Mouse (Mus musculus): ENCODE measurements around the gene Atad3a.
A peak's percentile ranks its signal among the peaks of the same experiment; 100 is the strongest.
"Not testable (repeated sequence)": the region's sequence is repeated elsewhere in the genome, so short reads cannot be mapped to it uniquely, and the experiment has no call there.

Atad3a gene

DNA sequence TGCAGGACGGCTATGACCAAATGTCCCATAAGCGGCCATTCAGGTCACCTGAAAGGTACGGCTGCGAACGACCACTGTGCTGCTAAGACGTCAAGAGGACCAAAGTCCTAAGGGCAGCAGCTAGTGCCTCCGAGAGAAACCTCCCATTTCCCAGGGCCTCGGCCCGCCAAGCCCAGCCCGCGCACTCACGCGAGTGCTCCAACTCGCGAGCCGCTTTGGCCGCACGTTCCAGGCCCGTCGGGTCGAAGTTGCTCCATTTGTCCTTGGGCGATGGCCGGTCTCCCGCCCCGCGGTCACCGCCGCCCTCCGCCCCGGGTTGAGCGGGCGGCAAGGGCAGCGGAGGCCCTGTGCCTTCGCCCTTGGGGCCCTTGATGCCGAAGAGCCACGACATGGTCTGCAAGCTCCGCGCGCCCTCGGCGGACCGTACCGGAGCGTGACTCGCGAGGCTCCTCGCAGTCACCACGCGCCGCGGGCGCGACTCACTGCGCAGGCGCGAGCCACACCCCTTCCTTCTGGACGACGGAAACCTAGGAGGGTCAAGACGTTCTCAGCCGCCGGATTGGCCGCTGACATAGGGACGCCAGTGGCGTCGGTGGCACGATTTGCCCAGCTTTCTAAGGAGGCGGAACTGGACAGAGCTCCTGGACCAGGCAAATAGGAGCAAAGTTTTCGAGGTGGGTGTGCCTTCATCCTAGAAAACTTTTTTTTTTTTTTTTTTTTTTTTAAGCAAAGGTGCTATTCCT is at the start of gene Atad3a:
Gene Atad3a (minus strand): TSS at position 481 of the 743 bp plus-strand sequence.
- DNase-seq, result peak; percentile 97 to 98

DNA sequence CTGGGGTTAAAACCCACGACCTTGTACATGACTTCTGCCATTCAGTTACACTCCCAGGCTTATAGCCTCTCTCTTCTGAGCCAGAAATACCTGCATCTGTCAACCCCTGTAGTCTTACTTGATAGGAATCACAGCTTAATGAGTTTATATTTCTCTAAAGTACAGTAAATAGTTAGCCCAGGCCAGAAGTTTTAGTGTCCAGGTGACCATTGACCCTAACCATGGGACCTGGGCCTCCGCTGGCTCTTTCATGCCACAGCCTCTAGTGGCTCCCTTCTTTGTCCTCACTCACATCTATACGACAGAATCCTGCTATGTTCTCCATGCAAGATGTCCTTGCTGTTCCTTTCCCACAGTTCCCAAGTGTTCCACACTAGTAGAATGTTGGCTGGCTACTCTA is 46.9 kb upstream of the Atad3a start:
- no peak for DNase-seq

DNA sequence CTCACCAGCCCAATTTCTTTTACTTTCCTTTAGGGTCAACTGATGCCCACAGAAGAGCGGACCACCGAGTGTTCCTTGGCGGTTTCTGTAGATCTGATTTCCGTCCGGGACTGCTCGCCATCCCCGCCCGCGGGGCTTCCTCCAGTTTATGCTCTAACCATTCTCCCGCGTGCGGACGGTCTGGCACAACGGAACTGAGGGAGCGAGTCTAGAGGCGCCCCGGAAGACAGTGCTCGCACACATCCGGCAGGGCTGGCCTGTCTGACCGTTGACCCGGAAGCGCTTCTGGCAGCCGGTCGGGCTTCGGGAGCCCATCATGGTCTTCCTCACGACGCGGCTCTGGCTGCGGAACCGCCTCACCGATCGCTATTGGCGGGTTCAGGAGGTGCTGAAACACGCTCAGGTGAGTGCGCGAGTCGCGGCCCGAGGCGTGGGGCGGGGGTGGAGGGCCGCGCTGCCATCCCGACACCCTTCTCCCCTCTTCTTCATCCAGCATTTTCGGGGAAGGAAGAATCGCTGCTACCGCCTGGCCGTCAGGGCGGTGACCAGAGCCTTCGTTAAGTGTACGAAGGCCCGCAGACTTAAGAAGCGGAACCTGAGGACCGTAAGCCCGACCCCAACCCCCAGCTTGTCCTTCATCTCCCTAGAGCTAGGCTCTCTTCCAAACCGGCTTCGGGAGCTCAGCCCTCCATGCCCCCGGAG is 42.6 kb upstream of the Atad3a start:
- DNase-seq, result peak; percentile 94 to 95

DNA sequence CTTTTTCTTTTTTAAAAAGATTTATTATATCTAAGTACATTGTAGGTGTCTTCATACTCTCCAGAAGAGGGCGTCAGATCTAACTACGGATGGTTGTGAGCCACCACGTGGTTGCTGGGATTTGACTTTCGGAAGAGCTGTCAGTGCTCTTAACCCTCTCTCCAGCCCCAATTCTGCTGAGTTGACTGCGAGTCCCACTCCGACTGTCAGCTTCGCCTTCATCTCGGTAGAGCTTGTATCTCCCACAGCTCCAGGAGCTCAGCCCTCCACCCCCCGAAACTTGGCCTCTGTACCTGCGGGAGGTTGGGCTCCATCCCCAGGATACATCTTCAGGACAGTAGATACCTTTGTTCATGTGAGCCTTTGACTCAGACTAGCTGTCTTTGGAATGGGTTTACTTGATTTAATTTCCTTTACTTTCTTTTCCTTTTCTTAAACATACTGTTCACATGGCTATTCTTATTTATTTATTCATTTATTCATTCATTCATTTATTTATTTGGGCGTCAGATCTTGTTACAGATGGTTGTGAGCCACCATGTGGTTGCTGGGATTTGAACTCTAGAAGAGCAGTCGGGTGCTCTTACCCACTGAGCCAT is 41.9 kb upstream of the Atad3a start, which contains the start of gene Mrpl20:
Gene Mrpl20 (plus strand): TSS at position 138 of the 599 bp plus-strand sequence.
- DNase-seq, result no peak

DNA sequence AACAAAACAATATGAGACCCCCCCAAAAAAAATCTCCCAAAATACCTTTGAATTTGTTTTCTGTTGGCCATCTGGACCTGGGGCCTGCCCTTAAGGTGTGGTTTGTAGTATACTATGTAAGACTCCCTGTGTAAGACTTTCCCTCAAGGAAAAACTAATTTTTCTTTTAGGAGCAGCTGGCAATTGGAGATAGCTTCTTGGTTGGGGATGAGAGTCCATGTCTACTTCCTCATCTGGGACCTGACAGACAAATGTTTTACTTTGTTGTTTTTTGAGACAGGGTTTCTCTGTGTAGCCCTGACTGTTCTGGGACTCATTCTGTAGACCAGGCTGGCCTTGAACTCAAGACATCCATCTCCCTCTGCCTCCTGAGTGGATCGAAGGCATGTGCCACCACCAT is 41.2 kb upstream of the Atad3a start:
- DNase-seq, result no peak

DNA sequence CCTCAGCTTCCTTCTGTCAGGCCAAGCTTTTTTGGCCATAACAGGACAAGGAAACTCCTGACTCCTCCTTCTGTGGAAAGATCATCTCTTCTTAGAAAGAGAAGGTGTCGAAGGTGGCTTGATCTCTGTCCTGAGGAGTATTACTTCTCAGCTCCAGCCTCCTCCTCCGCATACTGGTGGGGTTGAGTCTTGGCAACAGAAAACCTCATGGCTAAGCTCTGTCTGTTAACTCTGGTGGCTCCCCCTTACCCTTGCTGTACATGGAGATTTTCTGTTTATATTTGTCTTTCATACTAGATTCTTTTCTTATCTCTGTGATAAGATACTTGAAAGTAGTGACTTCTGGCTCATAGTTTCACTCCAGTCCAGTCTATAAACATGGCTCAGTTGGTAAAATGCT is 32.8 kb upstream of the Atad3a start:
- no peak for DNase-seq

DNA sequence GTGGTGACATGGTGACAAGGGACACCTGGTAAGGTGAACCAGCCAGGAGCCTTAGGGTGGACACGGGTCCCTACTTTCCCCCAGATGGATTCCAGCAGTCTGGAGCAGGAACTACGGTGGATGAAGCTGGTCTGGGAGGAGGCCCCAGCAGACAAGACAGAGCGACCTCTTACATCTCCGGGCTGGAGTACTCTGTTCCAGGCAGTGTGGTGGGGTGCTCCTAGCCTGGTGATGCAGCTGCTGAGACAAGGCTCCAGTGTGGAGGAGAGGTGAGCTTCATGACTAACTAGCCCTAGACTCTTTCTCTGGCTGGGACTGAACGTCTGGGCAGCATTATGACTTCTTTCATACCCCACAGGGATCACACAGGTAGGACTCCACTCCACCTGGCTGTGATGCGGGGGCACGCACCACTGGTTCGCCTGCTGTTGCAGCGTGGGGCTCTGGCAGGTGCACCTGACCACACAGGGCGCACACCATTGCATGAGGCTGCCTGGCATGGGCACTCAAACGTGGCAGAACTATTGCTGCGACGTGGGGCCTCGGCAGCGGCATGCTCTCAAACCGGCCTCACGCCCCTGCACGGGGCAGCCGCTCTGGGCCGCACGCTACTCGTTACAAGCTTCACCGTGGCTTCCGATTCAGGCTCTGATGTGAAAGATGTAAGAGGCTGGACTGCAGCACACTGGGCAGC is 30.5 kb upstream of the Atad3a start:
- no peak for DNase-seq

DNA sequence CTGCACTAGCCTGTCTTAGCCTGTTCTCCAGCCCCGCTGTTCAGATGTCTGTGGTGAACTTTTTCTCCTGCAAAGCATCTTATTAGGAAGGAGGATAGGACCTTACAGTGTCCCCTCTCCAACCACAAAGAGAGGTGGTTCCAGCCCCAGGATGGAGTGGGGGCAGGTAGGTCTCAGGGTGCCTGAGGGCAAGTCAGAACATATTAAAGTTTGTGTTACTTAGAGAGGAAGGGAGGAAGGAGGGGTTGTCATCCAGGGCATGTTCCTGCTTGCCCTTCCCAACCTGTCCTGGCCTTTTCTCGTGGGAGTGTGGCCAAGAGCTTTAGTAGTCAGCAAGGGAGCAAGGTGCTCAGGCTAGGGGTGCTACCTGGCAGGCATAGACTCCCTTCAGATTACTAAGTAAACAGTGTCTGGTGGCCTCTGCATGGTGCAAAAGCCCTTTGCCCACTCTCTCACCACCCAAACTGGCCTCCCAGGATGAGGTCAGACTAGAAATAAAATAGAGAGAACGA is 29.8 kb upstream of the Atad3a start:
- DNase-seq, result peak in 1 of 2 experiments; percentile 57

DNA sequence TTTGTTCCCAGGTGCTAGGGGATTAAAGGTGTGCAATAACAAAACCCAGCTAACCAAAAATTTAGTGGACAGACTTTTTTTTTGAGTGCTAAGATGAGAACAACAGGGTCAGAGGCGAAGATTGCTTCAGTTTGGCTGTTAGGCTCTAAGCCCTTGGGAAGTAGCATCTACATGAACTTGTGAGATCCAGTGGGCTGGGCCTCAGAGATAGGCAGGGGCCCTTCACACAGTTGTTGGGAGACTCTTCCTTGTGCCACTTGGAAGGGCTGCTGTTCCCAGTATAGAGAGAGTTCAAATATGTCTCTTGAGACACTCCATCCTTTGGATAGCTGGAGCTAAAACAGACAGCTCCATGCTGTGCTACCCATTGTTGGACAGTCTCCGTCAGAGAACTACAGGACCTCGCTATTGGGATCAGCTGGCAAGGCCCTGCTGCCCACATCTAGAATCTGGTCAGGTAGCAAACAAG is 29.2 kb upstream of the Atad3a start, which contains the start of gene Ankrd65:
Gene Ankrd65 (plus strand): TSS at position 419 of the 469 bp plus-strand sequence.
- no peak for DNase-seq

DNA sequence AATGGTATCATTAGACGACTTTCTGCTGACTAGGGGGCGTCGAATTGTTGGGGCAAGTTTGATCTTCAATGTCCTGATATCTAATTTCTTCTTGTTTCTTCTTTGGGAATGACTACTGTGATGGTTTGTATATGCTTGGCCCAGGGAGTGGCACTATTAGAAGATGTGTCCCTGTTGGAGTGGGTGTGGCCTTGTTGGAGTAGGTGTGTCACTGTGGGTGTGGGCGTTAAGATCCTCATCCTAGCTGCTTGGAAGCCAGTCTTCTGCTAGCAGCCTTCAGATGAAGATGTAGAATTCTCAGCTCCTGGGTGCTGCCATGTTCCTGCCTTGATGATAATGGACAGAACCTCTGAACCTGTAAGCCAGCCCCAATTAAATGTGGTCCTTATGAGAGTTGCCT is 27.9 kb upstream of the Atad3a start:
- DNase-seq, result not testable (repeated sequence)

DNA sequence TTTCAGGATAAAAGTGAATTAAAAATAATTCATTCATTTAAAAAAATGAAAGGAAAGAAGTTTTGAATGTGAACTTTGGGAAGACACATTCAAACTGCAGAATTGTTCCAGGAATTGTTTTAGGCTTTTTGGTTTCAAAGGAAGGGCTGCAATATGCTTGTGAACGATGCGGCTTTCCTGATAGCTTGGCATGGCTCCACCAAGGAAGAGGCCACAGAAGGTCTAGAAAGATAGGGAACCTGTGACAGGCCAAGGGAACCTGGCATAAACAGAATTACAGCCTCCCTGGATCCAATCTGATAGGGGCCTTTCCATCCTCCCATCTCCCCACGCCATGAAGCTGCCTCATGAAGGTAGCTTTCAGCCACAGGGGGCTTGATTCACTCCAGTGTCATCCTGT is 27.4 kb upstream of the Atad3a start:
- no peak for DNase-seq

DNA sequence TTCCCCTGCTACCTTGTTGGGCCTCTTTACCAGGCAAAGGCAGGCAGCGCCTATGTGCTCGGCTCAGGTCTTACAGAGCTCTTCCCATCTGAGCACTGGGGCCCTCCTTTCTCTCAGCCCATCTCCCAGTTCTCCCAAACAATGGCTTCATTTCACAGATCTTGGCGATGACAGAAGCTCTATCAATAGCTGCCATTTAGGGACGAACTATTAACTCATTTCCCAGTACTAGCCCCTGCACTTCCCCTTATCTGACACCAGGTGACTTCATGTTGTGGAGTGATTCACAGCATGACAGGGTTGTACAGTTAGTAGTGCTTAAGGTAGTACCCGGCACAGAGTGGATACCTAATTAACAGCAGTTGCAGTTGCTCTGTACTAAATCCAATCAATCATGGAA is 24.9 kb upstream of the Atad3a start, which contains the start of gene Tmem88b:
Gene Tmem88b (minus strand): TSS at position 56 of the 400 bp plus-strand sequence.
- no peak for DNase-seq

DNA sequence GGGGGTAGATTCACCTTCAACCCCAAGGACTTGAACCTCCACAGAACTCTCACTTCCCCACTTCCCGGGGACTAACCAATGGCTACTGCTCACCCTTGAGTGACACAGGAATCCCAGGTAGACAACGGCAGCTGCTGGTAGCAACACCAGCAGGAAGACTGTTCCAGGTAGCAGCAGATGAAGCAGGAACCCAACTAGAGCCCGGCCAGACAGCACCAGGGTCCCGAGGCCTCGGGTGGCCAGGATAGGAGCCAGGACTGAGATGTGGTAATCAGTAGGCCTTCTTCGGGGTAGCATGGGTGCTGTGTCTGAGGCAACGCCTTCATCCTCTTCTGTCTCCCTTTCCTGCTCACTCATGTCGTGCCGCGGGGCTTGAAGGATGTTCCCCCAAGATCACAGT is 24.4 kb upstream of the Atad3a start:
- DNase-seq, result no peak

DNA sequence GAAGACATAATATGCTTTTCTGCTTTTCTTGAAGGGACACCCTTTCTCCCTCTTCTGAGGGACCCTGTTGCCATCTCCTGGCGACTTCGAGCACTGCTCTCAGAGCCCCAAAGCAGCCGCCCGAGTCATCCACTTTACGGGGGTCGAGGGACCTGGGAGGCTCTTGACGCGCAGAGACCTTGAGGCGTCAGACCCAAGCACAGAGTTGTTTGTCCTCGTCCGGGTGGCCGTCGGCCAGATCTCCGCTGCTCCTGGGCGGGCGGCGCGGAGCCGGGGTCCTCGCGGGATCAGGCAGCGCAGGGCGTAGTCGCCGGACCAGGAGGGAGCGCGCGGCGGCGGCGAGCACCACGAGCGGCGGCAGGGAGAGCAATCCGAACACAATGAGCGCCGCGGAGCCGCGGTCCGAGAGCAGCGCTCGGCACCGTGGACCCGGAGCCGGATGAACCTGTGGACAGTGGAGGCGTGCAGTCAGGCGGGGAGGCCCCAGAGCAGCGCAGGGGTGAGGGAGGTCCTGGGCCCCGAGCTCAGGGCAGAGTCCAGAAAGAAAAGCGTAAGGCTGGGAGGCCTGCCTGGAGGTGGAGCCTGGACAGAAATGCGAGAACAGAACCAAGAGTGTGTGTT is 23.3 kb upstream of the Atad3a start:
- peak; percentile 79 for DNase-seq

DNA sequence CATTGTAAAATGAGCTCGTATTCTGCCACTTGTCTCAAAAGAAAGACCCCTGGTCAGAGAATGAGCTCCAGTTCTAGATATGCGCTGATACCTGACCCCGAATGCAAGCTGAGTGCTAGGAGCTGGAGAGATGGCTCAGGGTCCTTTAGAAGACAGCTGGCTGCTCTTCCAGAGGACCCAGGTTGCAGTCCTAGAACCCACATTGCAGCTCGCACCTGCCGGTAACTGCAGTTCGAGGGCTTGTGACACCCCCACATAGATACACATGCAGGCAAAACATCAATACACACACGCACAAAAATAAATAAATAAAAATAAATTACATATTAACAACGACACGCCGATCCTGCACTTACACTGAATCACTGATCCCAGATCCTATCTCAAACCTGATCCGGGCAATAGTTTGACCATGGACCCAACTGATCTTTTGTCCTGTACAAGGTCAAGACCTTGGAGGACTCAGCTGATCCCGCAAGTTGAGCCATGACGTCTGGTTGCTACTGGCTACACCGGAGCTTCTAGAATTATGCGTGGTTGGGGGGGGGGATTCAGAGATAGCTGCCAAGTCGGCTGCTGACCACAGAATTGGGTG is 22.7 kb upstream of the Atad3a start:
- DNase-seq, result no peak

DNA sequence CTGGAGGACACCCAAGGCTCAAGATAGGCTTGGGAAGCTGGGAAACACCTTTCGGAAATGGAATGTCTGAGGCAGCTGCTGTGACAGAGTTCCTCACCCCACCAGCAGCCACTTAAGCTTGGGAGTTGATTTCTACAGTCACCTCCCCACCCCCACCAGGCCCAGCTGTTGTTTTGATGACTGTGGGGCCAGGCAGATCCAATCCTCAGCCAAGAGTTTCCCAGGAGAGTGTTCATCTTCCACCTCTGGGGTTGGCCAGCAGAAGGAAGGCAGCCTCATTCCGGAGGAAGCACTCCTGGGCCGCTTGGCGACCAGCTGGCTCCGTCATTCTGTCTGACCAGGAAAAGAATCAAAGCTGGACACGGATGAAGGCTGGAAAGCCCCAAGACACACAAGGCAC is 20.0 kb upstream of the Atad3a start:
- DNase-seq, result no peak

DNA sequence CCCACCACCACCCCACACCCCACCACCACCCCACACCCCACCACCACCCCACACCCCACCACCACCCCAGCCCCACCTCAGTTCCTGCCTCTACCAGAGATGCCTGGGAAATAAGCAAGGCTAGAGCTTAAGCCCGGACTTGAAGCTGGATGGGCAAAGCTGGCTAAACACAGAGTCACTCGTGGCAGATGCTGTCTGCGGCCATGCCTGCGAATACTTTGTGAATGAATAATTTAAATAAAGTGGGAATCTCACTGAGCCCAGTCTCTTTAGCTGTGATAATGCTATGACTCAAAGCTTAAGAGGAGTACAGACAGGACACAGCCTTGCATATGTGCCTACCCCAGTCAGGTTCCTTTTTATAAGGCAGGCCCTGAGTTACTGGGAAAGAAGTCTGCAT is 18.6 kb upstream of the Atad3a start:
- no peak for DNase-seq

DNA sequence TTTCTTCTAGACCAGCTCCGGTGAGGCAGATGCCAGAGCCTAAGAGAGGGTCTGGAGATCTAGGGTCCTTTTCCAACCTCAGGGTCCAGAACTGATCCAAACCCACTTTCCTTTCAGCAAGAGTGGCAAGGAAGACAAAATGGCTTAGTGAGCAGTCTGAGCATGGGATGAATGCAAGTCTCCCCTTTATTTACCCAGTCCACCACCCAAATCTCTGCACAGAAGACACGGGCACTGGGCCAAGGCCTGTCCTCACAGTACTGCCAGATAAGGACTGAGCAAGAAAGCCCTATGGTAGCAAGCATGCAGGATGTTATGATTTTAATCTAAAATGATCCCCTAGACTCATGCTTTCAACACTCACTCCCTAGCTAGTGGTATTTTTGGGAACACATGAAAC is 16.9 kb upstream of the Atad3a start:
- no peak for DNase-seq

DNA sequence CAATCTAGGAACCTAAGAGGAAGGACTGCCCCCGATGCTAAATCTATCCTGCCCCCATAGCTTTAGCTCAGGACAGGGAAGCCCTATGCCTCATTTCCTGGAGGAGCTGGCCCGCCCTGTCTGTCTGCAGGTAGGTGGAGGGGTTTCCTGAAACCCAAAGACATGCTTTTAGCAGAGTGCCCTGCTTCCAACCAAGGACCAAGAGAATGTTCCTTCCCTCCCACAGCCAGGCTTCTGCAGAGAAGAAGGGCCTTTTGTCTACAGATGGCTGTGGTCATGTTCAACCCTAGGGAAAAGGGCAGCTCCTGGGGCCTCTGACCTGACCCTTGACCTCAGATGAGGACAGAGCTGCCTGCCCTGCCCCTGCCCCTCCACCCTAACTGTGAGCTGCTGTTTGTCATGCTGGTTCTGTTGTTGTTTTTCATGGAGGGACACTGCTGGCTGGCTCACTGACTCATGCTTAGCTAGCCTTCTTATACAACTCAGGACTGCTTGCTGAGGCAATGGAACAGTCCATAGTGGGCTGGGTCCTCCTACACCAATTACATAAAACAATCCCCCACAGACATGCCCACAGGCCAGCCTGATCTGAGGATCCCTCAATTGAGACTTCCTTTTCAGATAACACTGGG is 15.9 kb upstream of the Atad3a start:
- no peak for DNase-seq

DNA sequence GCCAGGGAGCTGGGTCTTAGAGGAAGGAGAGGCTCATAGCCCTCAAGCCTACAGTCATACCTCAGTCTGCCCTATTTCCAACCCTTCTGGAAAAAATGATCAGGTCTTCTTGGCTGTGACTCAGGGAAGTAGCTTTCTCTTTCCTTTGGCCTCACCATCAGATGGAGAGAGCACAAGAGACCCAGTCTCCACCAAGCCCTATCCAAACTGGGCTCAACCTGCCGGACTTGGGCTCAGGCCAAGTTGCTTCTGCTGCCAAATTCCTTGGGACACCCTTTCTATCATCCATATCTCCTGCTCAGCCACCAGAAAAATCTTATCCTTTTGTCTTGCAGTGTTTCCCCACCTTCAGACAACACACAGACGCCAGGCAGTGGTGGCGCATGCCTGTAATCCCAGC is 15.0 kb upstream of the Atad3a start:
- no peak for DNase-seq

DNA sequence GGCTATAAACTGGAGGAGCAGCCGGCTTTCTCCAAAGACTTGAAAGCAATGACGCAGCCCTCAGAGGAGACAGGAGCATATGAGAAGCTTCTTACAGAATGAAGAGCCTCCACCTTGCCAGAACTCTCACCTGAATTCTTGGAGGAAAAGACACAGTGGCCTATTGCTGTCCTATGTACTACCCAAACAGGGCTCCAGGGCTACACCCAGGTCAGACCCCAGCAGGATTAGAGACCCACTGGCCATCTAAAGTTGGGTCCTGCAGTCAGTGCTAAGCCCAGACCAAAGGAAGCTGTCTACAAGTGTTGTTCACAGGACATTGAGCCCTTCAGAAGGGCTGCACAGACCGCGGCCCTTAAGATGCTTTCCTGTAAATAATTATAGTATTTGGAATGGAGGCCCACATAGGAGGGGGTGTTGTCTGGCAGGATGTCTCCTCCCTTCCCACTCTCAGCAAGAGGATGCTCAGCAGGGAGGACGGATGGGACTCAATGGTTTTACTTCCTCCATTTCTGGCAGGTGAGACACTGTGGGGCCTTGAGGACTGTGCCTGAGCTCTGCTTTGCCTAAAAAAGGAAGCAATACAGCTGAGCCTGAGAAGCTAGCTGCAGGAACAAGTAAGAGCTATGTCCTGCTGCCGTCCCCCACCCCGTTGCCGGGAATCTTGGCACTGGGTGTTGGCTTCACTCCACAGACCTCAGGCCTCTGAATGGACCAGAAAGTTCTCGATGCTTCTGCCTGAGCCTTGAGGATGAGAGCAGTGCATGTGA is 14.3 kb upstream of the Atad3a start:
- DNase-seq, result peak; percentile 36 to 50

Measured in lung, adult 18-20 months (tissue).